Mouse (Mus musculus) lung, postnatal 14 days (tissue): ENCODE results near the gene Cog4.
A peak's percentile ranks its signal among the peaks of the same experiment; 100 is the strongest.

Source experiments
- DNase-seq: peaks from one replicate; pipeline ENCODE4 v3.0.0; 2021

The Cog4 gene

DNA sequence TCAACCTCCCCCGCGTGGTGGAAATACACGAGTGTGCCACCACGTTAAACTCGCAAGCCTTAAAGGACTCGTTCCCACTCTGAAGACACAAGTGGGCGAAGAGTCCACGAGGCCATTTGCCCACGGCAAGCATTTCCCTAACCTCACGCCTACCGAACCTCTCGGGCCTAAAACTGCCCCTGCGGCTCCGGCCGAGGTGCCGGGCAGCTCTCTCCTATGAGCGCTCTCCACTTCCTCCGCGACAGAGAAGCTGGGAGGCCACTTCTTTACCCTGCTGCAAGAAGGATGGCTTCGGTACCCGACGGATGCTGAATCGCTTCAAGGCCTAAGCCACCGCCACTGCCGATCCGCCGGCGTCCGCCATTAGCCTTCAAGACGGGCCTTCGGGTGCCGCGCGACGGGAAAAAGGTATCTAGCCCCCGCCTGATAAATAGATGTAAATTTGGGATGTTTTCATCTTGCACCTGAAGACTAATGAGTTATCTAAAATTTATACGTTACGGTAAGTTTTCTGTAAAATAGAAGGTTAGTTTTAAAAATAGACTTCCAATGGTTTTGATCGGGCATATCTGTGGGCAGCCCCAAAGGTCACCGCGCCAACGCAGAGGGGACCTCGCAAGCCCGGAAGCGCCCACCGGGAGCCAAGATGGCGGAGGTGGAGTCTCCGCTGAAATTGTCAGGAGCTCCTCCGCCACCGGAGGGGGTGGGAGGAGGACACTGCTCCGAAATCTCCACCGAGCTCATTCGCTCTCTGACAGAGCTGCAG is at the start of gene Cog4, which contains the start of gene Sf3b3:
TSS of gene Cog4 (plus strand) at position 196 of the 766 bp plus-strand sequence.
TSS of gene Sf3b3 (minus strand) at position 383 of the 766 bp plus-strand sequence.
- DNase-seq, result peak; percentile 86

DNA sequence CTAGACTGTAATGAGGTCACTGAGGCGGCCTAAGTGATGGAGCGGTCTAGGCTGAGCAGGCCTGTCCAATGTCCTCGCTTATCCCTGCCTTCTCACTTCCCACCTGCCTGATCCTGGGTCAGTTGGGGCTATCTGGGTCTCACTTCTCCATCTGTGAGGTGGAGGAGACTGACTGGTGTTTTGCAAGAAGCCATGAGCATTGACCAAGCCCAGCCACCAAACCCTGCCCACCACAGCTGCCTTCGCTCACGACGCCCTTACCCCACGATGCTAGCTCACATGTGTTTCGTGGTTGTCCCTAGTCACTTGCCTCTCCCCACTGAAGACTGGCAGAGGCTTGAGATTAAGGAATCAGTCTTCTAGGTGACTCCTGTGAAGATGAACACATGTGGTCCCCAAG is 49.3 kb upstream of the Cog4 start:
- no peak for DNase-seq

DNA sequence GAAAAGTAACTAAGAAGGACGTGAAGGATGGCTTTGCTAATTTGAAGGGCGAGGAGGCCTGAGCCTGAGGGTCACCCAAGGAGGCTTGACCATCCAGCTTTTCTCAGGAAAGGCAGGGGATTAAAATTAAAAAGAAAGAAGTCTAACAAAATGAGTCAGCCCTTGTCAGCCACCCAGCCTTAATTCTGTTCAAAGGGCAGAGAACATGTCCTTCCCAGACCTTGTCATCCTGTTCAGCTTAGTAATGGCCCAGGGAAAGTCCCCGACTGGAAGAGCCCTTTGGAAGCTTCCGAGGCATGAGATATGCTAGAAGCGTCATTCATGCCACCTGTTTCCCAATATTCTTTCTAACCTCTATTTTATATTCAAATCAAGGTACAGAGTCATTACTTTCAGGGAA is 43.4 kb upstream of the Cog4 start:
- no peak for DNase-seq

DNA sequence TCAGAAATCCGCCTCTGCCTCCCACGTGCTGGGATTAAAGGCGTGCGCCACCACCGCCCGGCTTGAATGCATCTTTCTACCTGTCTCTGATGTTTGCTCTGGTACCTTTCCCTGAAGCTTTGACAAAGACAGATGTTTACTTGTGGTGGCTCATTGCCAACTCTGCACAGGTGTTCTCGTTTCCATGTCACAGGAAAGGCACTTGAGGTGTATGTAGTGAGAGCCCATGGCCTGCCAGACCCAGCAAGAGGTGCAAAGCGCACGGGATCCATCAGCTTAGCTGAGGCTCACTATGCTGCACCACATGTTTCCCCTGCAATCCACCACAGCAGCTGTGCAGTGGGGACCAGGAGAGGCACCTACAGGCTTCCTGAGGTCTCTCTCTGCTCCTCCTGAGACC is 42.5 kb upstream of the Cog4 start:
- DNase-seq, result no peak

DNA sequence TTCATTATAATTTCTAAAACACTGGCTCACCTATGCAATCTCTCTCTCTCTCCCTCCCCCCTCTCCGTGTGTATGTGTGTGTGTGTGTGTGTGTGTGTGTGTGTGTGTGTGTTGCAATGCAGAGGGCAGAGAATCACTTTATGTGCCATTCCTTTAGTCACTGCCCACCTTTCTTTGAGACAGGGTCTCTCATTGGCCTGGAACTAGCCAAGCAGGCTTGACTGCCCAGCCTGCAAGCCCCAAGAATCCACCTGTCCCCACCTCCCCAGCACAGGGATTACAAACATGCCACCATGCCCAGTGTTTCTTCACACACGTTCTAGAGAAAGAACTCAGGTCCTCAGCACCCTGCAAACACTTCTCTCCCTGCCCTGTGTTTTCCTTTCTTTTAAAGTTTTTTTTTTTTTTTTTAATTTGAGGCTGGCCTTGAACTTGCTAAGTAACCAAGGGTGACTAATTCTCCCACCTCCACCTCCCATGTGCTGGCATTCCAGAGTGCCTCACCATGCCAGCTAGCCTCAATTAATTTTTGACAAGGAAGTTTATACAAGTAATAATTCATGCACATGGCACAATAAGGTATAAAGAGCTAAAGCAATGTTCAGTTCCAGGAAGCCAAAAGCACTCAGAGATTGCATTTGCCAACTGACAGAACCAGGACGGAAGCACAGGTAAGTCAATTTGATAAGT is 41.4 kb upstream of the Cog4 start:
- no peak for DNase-seq

DNA sequence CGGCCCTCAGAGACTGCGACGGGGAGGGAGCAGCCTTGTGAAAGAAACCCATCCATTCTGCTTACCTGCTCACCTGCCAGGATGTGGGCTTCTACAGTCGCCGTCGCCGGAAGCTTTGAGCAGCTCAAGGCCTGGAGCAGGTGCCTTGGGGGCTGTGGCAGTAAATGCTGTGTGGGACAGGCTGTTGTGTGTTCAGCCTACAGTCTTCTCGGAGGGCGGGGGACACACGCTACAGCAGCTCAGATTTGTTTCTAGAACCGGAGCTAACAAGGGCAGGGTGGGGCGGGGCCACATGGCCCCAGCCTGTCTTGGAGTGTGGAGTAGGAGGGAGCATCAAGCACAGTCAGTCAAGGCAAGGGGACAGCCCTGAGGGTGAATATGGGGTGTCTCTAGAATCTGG is 40.7 kb upstream of the Cog4 start, which contains the start of gene Il34:
TSS of gene Il34 (minus strand) at position 256 of the 400 bp plus-strand sequence.
- DNase-seq, result no peak

DNA sequence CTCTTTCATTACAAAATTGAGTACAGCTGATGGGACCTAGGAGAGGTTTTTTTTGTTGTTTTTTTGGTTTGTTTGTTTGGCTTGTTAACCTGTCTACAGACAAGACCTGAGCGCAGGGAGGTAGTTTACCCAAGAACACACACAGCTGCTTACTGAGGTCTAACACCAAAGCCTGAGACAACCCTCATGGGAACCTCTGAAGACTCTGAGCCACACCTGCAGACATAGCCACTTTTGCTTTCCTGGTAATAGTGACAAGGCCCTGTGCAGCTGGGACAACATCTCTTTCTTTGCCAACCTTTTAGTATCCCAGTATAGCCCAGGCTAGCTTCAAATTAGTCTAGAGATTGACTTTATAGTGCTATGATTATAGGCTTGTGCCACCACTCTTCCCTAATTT is 40.3 kb upstream of the Cog4 start:
- DNase-seq, result no peak

DNA sequence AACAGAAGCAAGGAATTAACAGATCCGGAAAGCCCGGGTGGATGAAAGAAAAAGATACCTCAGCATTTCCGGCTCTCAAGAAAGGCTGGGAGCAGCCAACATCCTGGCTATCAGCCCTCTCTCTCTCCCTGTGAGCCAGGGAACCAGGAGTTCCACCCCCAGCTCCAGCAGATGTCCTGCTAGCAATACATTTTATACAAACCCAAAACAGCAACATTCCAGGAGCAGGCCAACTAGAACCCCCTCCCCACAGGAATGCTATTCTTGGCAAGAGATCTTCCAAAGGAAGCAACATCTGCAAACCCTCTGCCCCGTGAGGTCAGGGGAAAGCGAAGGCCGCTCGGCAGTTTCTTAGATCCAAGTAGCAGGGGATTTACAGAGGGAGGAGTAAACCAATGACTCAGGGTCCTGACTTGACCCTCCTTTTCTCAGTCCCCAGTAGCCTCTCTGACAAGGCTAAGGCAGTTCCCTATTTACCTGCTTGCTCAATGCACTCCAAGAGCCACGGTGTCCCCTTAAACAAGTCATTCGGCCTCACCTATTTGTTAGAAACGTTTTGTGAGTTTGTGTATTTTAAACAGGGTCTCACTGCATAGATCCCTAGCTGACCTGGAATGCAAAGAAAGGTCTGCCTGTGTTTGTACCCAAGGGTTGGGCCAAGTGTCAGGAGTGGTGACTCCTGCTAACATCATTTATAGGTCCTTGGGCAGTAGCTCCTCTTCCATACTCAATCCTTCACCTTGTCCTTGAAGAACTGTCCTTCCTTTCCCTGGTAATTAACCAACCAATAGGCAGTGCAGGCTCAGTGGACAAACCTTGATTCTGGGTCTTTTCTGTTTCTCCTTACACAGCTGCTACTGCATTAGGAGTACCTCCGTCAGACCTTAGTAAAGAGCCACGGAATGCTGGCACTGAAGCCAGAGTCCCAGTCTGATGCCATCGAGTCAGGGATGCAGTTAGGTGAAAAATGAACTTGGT is 37.6 kb upstream of the Cog4 start:
- DNase-seq, result peak; percentile 41

DNA sequence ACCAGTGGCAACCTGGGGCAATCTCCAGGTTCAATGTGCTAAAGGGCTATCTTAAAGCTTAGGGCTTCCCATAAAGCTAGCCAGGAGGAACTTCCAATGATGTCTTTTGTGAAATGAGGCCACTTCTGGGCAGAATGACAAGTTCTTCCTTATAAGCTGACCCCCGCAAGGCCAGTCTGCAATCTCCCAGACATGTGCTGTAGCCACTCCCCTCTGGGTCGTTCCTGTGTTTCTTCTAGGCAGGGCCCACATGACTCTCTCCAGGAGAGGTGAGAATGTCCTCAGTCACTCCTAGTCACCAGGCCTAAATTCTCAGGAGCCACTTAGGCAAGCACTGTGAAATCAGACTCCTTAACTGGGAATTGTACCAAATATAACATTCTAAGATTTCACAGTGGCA is 36.6 kb upstream of the Cog4 start:
- DNase-seq, result peak; percentile 36

DNA sequence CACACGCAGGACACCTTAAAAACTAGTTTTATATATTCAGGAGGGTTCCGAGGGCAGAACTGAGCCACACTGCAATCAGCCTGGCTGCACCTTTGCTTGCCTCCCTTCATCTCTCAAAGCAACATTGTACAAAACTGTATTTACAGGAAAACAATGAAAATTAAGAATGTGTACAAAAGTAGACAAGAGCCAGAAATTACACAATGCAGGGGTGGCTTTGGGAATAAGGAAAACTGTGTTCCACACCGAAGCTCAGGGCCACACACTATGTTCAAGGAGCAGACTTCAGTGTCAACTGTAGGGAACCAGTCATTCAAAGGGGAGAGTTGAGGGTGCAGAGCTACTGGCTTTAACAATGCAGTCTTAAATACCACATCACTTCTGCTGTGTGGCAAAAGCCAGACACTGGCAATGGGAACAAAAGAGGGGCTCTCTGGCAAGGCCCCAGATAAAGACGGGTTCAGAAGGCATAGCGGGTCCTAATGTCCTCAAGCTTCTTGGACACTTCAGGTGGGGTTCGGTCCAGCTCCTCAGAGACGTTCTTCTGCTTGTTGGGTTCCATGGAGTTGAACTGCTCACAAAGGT is 35.8 kb upstream of the Cog4 start:
- no peak for DNase-seq

DNA sequence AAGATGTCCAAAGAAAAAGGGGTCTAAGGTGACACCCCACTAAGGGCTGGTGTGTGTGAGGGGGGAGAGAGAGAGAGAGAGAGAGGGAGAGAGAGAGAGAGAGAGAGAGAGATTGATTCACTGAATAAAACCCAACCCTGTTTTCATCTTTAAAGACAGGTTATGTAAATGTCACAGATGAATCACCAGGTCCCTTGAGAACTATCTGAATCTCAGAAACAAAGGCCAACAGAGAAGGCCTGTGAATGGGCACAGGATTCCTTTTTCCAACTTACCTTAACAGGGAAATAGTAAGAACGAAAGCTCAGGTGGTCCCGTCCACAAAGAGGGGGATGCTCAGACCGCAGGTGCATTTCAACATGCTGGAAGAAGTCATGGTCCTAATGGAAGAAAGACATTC is 35.3 kb upstream of the Cog4 start:
- DNase-seq, result no peak

DNA sequence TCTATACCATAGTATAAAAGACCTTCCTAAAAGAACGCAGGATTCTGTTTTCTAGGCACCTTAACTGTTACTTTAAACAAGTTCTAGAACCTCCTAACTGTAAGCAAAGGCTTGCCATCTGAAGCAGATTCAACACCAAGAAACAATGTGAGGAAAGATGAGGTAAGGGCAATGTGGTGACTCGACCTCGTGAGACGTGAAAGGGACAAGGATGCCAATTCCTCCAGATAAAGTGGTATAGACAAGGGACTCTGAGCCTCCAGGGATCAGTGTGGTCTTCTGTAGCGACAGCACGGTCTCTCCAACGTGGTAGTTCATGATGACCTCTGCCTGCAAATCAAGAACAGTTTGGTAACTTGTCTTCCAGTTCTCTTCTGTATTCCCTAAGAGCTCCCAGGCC is 34.6 kb upstream of the Cog4 start:
- DNase-seq, result no peak

DNA sequence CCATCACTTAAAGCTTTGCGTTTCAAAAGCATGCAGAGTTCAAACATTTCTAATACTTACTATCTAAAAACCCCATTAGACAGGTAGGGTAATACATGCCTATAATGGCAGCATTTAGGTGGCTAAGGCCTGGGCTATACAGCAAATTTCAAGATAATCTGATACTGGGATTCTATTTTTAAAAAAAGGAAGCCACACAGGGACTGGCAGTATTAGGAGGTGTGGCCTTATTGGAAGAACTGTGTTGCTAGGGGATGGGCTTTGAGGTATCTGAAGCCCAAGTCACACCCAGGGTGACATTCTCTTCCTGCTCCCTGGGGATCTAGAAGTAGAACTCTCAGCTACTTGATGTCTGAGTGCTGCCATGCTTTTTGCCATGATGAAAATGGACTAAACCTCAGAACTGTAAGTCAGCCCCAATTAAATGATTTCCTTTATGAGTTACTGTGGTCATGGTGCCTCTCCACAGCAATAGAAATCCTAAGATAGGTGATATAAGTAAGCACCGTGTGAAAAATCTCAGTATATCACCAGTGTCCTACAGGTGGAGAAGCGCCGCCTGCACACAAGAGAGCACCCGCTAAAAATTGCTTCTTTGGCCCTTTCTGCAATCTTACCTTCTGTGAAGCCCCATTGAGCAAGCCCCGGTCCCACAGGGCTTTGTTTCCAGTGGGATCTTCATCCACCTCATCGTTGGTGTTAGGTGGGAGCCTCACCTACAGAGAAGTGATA is 33.9 kb upstream of the Cog4 start:
- DNase-seq, result no peak

DNA sequence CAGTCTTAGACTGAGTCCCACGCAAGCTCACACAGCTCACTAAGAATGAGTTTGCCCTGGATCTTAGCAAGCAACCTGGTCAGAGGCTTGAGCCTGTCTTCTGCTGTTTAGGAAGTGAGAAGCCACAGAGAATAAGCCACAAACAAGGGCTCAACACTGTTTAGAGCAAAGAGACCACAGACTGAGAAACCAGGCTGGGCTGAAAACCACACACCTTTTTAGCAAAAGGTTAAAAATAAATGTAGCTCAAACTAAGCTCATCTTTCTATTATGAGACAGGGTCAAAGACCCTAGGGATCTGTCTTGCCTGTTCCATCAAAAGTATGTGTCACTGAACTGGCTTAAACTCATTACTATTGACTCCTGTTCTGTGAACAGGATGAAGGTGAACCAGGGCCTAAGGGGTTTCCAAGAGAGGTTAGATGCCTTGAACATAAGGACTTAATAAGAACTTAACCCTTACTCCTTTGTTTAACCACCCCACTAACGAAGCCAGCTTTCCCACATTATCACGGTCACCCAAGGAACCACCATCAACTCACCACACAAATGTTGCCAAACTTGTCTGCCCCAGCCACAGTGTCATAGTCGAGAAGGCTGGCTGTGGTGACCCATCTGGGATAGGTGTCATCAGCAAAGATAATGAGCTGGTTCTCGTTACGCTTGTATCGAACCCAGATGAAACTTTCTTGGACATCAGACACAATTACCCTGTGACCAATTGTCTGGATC is 33.2 kb upstream of the Cog4 start:
- no peak for DNase-seq

DNA sequence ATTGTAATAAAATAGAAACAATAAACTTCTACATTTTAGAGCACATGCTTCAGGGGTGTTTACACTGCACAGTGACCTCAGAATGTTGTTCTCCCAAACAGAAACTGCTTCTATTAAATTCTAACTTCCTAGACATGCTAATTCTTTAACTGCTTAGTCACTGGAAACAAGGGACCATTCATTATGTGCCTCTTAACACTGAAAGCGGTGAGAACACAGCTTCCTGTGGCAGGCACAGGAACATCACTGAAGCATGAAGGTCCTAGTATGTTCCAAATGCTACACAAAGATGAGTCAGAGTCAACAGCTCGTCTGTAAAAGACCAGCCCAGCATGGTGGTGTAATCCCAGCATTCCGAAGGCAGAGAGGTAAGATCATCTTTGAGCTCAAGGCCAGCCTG is 31.1 kb upstream of the Cog4 start:
- DNase-seq, result no peak

DNA sequence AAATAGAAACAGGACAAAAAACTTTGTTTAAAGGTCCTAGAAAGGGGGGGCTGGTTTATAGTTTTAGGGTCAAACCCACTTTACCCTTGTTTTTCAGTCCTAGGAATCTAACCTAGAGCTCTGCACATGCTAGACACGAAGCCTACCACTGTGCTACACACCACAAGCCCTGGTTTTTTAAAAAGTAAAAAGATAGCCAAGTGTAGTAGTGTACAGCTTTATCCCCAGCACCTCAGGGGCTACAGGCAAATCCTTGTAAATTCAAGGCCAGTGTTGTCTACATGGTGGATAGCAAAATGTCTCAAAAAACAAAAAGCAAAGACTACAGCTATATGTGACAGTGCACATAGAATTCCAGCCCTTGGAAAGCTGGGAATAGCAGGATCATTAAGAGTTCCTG is 29.4 kb upstream of the Cog4 start:
- DNase-seq, result no peak

DNA sequence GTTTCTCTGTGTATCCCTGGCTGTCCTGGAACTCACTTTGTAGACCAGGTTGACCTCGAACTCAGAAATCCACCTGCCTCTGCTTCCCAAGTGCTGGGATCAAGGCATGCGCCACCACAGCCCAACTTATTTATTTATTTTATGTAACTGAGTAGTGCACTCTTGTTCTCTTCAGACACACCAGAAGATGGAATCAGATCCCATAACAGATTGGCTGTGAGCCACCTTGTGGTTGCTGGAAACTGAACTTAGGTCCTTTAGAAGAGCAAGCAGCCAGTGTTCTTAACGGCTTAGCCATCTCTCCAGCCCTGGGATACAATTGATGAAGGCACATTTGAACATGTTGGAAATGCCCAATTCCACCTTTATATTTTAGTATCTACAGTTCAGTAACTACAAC is 27.8 kb upstream of the Cog4 start:
- no peak for DNase-seq

DNA sequence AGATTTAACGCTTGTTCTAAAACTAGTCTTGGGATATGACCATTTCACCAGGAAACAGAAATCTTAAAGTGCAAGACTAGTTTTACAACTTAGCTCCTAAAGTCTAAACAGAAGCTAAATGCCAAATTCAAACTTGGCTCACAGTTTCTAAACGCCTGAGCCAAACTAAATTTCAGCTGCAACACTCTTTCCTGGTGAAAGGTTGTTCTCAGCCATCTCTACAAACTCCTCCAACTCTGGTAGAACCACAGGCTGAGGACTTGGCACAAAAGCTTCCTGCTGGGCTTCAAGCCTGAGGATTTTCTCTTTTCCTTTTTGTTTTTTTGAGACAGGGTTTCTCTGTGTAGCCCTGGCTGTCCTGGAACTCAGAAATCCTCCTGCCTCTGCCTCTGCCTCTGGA is 26.1 kb upstream of the Cog4 start:
- no peak for DNase-seq

DNA sequence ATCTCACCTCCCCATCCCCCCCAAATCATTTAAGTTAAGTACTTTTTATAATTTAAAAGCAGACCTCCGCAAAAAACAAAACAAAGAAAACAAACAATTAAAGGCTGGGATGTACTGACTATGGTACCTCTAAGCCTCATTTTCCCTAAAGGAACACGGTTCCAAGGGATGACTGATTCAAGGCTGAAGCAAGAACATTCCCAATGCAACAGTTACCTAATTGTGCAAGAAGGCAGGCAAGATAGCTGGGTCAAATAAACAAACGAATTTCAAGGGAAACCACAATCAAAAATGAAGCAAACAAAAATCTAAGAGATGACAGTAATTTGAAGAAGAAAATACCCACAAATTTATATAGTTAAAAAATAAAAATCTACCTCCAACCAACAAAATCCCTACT is 24.4 kb upstream of the Cog4 start:
- no peak for DNase-seq

DNA sequence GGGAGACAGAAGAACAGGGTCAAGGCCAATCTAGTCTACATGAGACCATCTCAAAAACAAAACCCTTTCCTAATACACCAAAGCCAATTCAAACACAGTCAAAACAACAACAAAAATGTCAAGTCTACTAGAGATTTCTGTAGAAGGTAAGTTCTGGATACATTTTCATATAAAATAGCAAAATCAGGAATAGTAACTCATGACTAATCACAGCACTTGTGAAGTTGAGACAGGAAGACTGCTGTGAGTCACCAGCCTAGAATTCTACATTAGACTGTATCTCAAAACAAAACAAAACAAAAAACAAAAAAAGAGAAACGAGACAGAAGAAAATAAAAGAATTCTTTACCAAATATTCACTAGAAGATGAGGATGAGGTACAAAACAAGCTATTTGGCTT is 21.5 kb upstream of the Cog4 start:
- no peak for DNase-seq

DNA sequence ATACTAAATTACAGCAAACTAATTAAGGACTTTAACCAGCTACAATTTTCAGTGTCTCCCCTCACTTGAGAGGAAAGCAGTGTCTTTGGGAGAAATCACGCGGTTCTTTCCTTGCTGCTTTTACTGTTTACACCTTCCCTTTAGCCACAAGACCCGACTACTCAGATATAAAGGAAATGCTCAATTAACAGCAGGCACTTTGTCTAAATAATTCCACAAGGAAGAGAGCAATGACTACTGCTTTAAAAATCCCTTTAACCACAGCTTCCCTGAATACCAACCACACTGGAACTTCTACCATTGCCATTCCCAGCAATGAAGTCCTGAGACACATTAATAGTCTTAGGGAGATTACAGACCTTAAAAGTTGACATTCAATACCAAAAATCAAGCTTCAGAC is 17.9 kb upstream of the Cog4 start:
- DNase-seq, result no peak

DNA sequence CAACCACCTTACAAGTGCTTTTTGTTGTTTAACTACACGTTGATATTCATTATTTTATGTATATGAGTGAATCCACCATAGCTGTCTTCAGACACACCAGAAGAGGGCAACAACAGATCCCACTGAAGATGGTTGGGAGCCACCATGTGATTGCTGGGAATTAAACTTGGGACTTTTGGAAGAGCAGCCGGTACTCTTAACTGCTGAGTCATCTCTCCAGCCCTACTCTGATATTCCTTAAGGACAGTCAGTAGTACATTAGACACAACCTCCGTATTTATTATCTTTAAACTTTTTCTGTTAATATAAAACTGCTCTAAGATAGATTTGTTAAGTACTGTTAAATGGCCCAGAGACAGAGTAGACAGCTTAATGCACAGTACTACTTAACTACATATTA is 14.4 kb upstream of the Cog4 start:
- no peak for DNase-seq
